Mouse (Mus musculus) bone marrow macrophage, adult 2 months (primary cell): ENCODE data around the gene Gla. TPM values are rescaled to one million over a fixed set of nuclear protein-coding genes. Genes with fewer than 3 reads are reported as not detected.
A peak's percentile ranks its signal among the peaks of the same experiment; 100 is the strongest.

Experiments used
- H3K27ac ChIP-seq: 2 replicates; pipeline ENCODE4 v1.5.1; 2012; ENCODE audit warnings: low read depth, low read length; ENCODE audit not compliant: insufficient read depth
- H3K4me1 ChIP-seq: 2 replicates; pipeline ENCODE4 v1.6.1; 2012; ENCODE audit warnings: low read length; ENCODE audit not compliant: control insufficient read depth, insufficient read depth
- H3K4me3 ChIP-seq: 2 replicates; pipeline ENCODE4 v1.5.1; 2012; ENCODE audit warnings: mild to moderate bottlenecking, low read length, moderate library complexity; ENCODE audit not compliant: insufficient read depth
- CTCF ChIP-seq: IDR thresholded peaks from 2 replicates; pipeline ENCODE4 v1.5.1; 2012; ENCODE audit warnings: low read depth, mild to moderate bottlenecking, low read length, moderate library complexity
- POLR2A ChIP-seq: IDR thresholded peaks from 2 replicates; pipeline ENCODE4 v1.6.1; 2012; ENCODE audit warnings: mild to moderate bottlenecking, low read depth, low read length, borderline replicate concordance
- polyA plus RNA-seq: library from polyadenylated mRNA; stranded (reverse); fragments of >200 nt; gene quantifications from 2 replicates; pipeline ENCODE4 v1.2.4, GENCODE M21; 2012; ENCODE audit not compliant: missing spikeins, insufficient read depth, insufficient read length

Gla gene
- polyA plus RNA-seq, 1 experiment: 57.5 TPM

GRCm38 (mm10) chrX:134589836-134590235 is 11.1 kb downstream of the Gla start:
- no peak overlapping the region for H3K27ac ChIP-seq
- H3K4me1 ChIP-seq: peaks cover under 1% of the 10 kb centered on the region
- TF ChIP-seq POLR2A: no peak
- no peak for TF ChIP-seq CTCF
- H3K4me3 ChIP-seq: no peak overlapping the region

- Histone ChIP-seq H3K4me3 (no peak overlapping the region), H3K4me1 (peaks cover 6% of the 10 kb centered on the region), H3K27ac (no peak overlapping the region)
- no peak for TF ChIP-seq CTCF
- TF ChIP-seq POLR2A: no peak
Observed at GRCm38 (mm10) chrX:134588997-134589396, 11.9 kb downstream of the Gla start.

GRCm38 (mm10) chrX:134588261-134588660 is 12.7 kb downstream of the Gla start:
- no peak overlapping the region for H3K4me3 ChIP-seq
- TF ChIP-seq CTCF (no peak), POLR2A (no peak)
- H3K27ac ChIP-seq: no peak overlapping the region
- peaks cover 6% of the 10 kb centered on the region for H3K4me1 ChIP-seq

GRCm38 (mm10) chrX:134586447-134586846 is 14.5 kb downstream of the Gla start:
- TF ChIP-seq POLR2A (no peak), CTCF (no peak)
- Histone ChIP-seq H3K4me1 (peaks cover 6% of the 10 kb centered on the region), H3K4me3 (peak overlapping the region; percentile 98), H3K27ac (peak overlapping the region; percentile 21)

DNA sequence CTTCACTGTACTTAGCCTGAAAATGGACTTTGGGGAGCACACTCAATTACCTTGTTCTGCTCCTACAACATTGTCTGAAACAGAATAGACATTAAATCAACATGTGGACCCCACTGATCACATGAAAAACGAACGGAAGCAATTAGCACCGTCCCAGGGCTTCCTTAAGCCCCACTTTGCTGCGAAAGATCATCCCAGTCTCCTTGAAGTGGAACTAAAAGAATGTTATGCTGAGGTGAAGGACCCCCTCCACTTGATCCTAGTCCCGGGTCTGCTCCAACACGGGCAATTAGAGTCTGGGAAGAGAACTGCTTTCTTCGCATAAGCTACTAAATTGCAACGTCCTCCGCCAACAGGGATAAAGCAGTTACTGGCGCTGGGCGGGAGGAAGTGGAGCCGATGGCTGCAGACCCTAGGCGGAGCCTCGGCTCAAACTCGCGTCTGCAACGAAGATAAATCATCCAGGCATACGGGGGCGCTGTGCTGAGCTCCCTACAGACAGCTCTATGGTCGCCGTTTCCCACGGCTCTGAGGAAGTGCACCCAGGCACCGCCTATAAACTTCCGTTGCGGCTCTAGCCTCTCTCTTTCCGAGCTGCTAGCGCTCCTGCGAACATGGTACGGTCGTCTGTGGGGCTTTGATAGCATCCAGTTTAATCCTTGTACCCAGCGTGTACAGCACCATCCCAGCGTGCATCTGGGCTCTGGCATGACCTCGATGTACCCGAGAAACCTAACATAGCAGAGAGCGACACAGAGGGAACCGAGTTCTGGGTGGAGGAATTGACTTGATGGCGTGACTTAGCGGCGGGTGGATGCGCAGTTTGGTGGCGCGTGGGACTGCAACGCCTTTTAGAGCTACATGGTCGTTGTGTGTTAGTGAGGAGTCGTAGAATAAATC is 15.6 kb downstream of the Gla start, which contains the start of gene Rpl36a:
TSS of gene Rpl36a (plus strand) at position 552 of the 900 bp plus-strand sequence.
- Histone ChIP-seq H3K4me1 (peaks cover 6% of the 10 kb centered on the region), H3K27ac (peak within 1 kb of the TSS; percentile 94), H3K4me3 (peak within 1 kb of the TSS; percentile 98)
- no peak for TF ChIP-seq CTCF
- no peak for TF ChIP-seq POLR2A

DNA sequence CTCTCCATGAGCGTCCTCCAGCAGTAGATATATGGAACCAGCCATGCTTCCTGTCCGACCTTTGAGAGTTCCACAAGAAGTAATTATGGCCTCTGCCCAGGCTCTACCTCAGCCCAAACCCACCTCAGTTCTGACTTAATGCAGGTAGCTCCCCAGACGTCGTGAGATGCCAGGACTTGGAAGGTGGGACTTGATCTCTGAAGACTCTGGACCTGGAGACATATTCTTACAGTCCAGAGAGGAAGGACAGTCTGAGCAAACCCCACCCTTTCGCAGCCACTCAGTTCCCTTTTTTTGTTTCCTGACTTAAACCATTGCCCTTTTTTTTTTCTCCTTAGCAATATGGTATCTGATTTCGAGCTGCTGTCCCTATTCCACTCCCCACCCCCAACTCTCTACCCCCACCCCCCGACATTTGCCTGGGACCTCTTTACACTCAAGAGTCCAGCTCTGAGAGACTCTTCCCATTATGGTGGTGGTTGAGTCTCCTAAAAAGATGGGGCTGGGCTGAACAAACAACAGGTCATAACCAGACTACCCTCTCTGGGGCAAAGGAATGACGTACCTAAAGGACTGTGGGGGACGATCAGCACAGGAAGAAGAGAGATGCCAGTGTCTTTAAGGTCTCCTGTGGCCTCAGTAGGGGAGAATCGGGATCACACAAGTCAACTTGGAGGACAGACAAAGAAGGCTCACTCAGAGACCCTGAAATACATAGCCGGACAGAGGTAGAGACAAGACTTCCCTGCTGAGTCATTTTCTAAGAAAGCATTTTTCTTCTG is 17.8 kb downstream of the Gla start, which contains the start of gene Btk:
TSS of gene Btk (minus strand) at position 683 of the 782 bp plus-strand sequence.
- H3K4me1 ChIP-seq: peaks cover 15% of the 10 kb centered on the region
- H3K27ac ChIP-seq: peak within 1 kb of the TSS; percentile 91
- TF ChIP-seq CTCF (no peak), POLR2A (no peak)
- peak within 1 kb of the TSS; percentile 75 for H3K4me3 ChIP-seq

GRCm38 (mm10) chrX:134582270-134582669 is 18.7 kb downstream of the Gla start:
- H3K27ac ChIP-seq: peak overlapping the region; percentile 91
- peaks cover 15% of the 10 kb centered on the region for H3K4me1 ChIP-seq
- TF ChIP-seq POLR2A: no peak
- H3K4me3 ChIP-seq: peak overlapping the region; percentile 75

DNA sequence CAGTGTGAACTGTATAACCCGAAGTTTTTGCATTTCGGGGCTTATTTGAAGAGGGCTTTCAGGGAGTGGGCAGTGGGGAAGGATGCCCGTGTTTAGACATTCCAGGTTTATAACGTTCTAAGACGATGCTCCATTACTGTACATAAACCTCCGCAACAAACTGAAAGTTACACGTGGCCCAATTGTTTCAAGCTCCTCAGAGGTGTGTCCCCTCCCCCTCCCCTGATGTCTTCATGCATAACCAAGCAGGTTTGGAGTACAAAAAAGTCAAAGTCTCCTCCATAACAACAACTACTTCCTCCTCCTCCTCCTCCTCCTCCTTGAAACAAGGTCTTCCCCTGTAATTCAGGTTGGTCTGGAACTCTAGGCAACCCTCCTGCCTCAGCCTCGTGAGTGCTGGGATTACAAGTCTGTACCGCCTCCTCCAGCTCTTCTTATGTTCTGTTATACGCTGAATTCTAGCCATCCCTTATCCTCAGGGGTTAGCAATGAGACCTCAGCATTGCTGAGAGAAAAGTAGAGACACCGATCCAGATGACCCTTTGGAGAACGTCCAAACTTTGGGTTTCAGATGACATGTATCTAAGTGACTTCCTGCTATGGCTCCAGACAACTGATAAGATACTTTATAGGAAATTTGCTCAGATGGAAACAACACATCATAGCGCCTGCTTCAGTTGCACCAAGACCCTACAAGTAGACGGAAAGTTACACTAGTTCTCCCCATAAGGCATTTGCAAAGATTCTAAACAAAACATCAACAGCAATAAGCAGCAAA is 20.2 kb downstream of the Gla start:
- peaks cover 15% of the 10 kb centered on the region for H3K4me1 ChIP-seq
- H3K27ac ChIP-seq: no peak overlapping the region
- H3K4me3 ChIP-seq: peak overlapping the region; percentile 75
- TF ChIP-seq POLR2A: no peak
- no peak for TF ChIP-seq CTCF

DNA sequence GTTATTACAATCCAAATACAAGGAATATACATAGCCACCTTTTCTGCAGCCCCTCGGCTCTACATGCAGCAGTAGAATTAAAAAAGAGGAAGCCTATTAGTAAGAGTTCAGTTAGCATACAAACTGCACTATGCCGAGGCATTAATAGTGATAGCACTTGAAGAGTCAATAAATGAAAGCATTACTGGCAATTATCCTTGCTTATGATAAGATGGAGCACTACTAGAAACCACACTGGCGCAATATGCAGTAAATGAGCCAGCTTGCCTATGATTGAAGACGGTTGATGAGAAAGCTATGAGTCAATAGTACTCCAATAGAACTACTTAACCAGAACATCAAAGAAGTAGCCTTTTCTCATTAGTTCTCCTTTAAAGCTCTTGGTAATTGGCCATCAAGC is 23.0 kb downstream of the Gla start:
- Histone ChIP-seq H3K27ac (no peak overlapping the region), H3K4me1 (peaks cover 8% of the 10 kb centered on the region; the same call in 1 of the 2 replicates)
- TF ChIP-seq CTCF (no peak), POLR2A (no peak)

More for the DNA sequence above, 23.0 kb downstream of the Gla start:
- H3K4me3 ChIP-seq: no peak overlapping the region
